Mouse (Mus musculus) thymus, adult 2 months (tissue): ENCODE data around the gene Nlrc4.

ENCODE experiments used
- CTCF ChIP-seq: fragments of 200-500 bp; IDR thresholded peaks from 2 replicates; pipeline ENCODE4 v1.5.1; 2012; ENCODE audit warnings: mild to moderate bottlenecking, control low read depth, low read length, moderate library complexity, borderline replicate concordance; ENCODE audit not compliant: control insufficient read depth, poor library complexity, insufficient read depth; ENCODE audit errors: extremely low read depth
- POLR2A ChIP-seq: fragments of 200-500 bp; IDR thresholded peaks from 2 replicates; pipeline ENCODE4 v1.6.1; 2012; ENCODE audit warnings: mild to moderate bottlenecking, low read length, control low read depth, moderate library complexity; ENCODE audit not compliant: control insufficient read depth, poor library complexity, insufficient read depth; ENCODE audit errors: extremely low read depth

GRCm38 (mm10) chr17:74437762-74438161 is 21.2 kb downstream of the Nlrc4 start:
- TF ChIP-seq CTCF (no peak), POLR2A (no peak)
